Comparison of ENCODE assay signal across 29 mouse cellular contexts in genomic region chr4:116859711-116860110, GRCm38 (mm10). TPM values are rescaled to one million over a fixed set of nuclear protein-coding genes. Genes with fewer than 3 reads are reported as not detected.
A peak's percentile ranks its signal among the peaks of the same experiment; 100 is the strongest.
DNase-seq lines count a peak whose midpoint lies in the region; ATAC-seq and TF ChIP-seq lines count a peak whose summit lies in the region.
"Had no signal": no experiment of that assay in that cellular context is flagged by ENCODE, and none has a peak within 500 bp of the region (broad histone marks: within the 10 kb centered on the region; RNA-seq: fewer than 3 reads in every experiment).

No protein-coding gene starts in this region.

- TF ChIP-seq EP300 in liver, postnatal 0 days (IDR thresholded peaks at IDR 0.05; ENCODE audit: low read depth): no peak

- H3K4me2 ChIP-seq in liver, postnatal 0 days (ENCODE audit: low read depth, low read length): no peak overlapping the region
- H3K4me2 ChIP-seq: embryonic facial prominence, embryonic 12.5 days; heart, embryonic 13.5 days; limb, embryonic 12.5 days; liver, embryonic 11.5 days; midbrain, embryonic 13.5 days; stomach, embryonic 15.5 days had no signal

- no peak overlapping the region for H3K9ac ChIP-seq in liver, adult 2 months (ENCODE audit: low read depth, low read length)
- no peak overlapping the region for H3K9ac ChIP-seq in liver, postnatal 0 days (replicated peaks)
- H3K9ac ChIP-seq: embryonic facial prominence, embryonic 12.5 days; heart, embryonic 13.5 days; limb, embryonic 12.5 days; midbrain, embryonic 13.5 days; stomach, embryonic 15.5 days had no signal

- no peaks in the 10 kb centered on the region for H3K9me3 ChIP-seq in liver, postnatal 0 days (ENCODE audit: low read length)
- H3K9me3 ChIP-seq: embryonic facial prominence, embryonic 12.5 days; heart, embryonic 13.5 days; limb, embryonic 12.5 days; megakaryocyte, embryonic 14.5 days; midbrain, embryonic 13.5 days; stomach, embryonic 15.5 days had no signal

- H3K79me2 ChIP-seq in liver, adult 2 months (ENCODE audit: control insufficient read depth, insufficient read depth, low read length): no peaks in the 10 kb centered on the region

- peak; percentile 91 for DNase-seq in liver, adult 2 months (ENCODE audit: extremely low read depth, low read depth, low spot score)
- no peak for DNase-seq in liver, postnatal 0 days
- DNase-seq in kidney, adult 2 months: peak; percentile 90
- DNase-seq in kidney, postnatal 10 days: peak; percentile 44
- no peak for DNase-seq in testis, postnatal 10 days (ENCODE audit: low spot score)
- no peak for DNase-seq in thymus, adult 18-20 months
- DNase-seq: adrenal gland, postnatal 14 days; cerebellum, adult 11 months; cerebellum, adult 9-10 months; embryo, embryonic 11 days; gastrocnemius, adult 2 months; gastrocnemius, postnatal 36 days; heart, adult 2 months; heart, postnatal 10 days; layer of hippocampus, postnatal 36 days; lung, postnatal 4 days; thymus, postnatal 25 days had no signal

- TF ChIP-seq POLR2A in liver, adult 2 months (IDR thresholded peaks at IDR 0.05; ENCODE audit: extremely low read depth, insufficient read depth, low read length): no peak
- no peak for TF ChIP-seq POLR2A in kidney, adult 2 months (IDR thresholded peaks at IDR 0.05; ENCODE audit: low read depth, low read length)
- TF ChIP-seq POLR2A in small intestine, adult 2 months (IDR thresholded peaks at IDR 0.05; ENCODE audit: low read depth, low read length): no peak

- no peak for TF ChIP-seq CTCF in liver, adult 2 months (IDR thresholded peaks at IDR 0.05; ENCODE audit: low read depth, low read length)
- TF ChIP-seq CTCF in liver, postnatal 0 days (IDR thresholded peaks at IDR 0.05; ENCODE audit: low read depth): no peak
- TF ChIP-seq CTCF in kidney, adult 2 months (conservative IDR thresholded peaks at IDR 0.05; ENCODE audit: insufficient read depth, insufficient read length, low read depth, low read length): no peak
- TF ChIP-seq CTCF in small intestine, adult 2 months (IDR thresholded peaks at IDR 0.05; ENCODE audit: extremely low read depth, insufficient read length, insufficient replicate concordance, low read depth, low read length): no peak

- H3K4me1 ChIP-seq in liver, adult 2 months (ENCODE audit: control insufficient read depth, insufficient read depth, low read length): no peaks in the 10 kb centered on the region; the same call in 1 of the 2 replicates
- H3K4me1 ChIP-seq in liver, postnatal 0 days (ENCODE audit: insufficient read depth): no peaks in the 10 kb centered on the region
- H3K4me1 ChIP-seq in kidney, adult 2 months (ENCODE audit: control insufficient read depth, insufficient read depth, low read length): peaks cover 4% of the 10 kb centered on the region; the same call in 1 of the 2 replicates
- H3K4me1 ChIP-seq in small intestine, adult 2 months (ENCODE audit: control insufficient read depth, insufficient read depth, insufficient read length, low read length): peaks cover 6% of the 10 kb centered on the region
- H3K4me1 ChIP-seq: embryonic facial prominence, embryonic 12.5 days; heart, embryonic 13.5 days; limb, embryonic 12.5 days; stomach, embryonic 15.5 days had no signal

- WGBS in liver, adult 2 months: 14% methylated on average over 5 of the region's 5 CpGs
- WGBS in liver, postnatal 0 days (ENCODE audit: insufficient replicate concordance): 57% methylated on average over 5 of the region's 5 CpGs
- WGBS in kidney, adult 2 months: 29% methylated on average over 5 of the region's 5 CpGs
- WGBS in small intestine, adult 2 months: 19% methylated on average over 5 of the region's 5 CpGs

- H3K36me3 ChIP-seq in liver, adult 2 months (ENCODE audit: control insufficient read depth, insufficient read depth, low read length): no peaks in the 10 kb centered on the region
- H3K36me3 ChIP-seq in liver, postnatal 0 days (replicated peaks; ENCODE audit: insufficient read depth, low read length): no peaks in the 10 kb centered on the region
- no peaks in the 10 kb centered on the region for H3K36me3 ChIP-seq in kidney, adult 2 months (ENCODE audit: control insufficient read depth, insufficient read depth, low read length)
- no peaks in the 10 kb centered on the region for H3K36me3 ChIP-seq in small intestine, adult 2 months (ENCODE audit: control insufficient read depth, insufficient read depth, low read length)
- H3K36me3 ChIP-seq: embryonic facial prominence, embryonic 12.5 days; heart, embryonic 13.5 days; limb, embryonic 12.5 days; midbrain, embryonic 13.5 days; stomach, embryonic 15.5 days had no signal

- H3K27me3 ChIP-seq in liver, adult 2 months (ENCODE audit: control insufficient read depth, insufficient read depth, low read length): no peaks in the 10 kb centered on the region
- H3K27me3 ChIP-seq in liver, postnatal 0 days (ENCODE audit: insufficient read depth, low read length): no peaks in the 10 kb centered on the region
- H3K27me3 ChIP-seq in kidney, adult 2 months (replicated peaks; ENCODE audit: control insufficient read depth, insufficient read depth, low read length): no peaks in the 10 kb centered on the region
- no peaks in the 10 kb centered on the region; the same call in 1 of the 2 replicates for H3K27me3 ChIP-seq in small intestine, adult 2 months (ENCODE audit: control insufficient read depth, insufficient read depth, low read length)
- H3K27me3 ChIP-seq: embryonic facial prominence, embryonic 12.5 days; heart, embryonic 13.5 days; limb, embryonic 12.5 days; midbrain, embryonic 13.5 days; stomach, embryonic 15.5 days had no signal

- H3K27ac ChIP-seq in liver, adult 2 months (replicated peaks; ENCODE audit: insufficient read depth, low read depth, low read length): no peak overlapping the region
- no peak overlapping the region for H3K27ac ChIP-seq in liver, postnatal 0 days (ENCODE audit: low read depth)
- H3K27ac ChIP-seq in kidney, adult 2 months (ENCODE audit: insufficient read depth, low read depth, low read length): peak overlapping the region; percentile 45; the same call in 1 of the 2 replicates
- peak overlapping the region; percentile 92; the same call in 1 of the 2 replicates for H3K27ac ChIP-seq in small intestine, adult 2 months (ENCODE audit: insufficient read depth, low read depth, low read length)
- H3K27ac ChIP-seq: embryonic facial prominence, embryonic 12.5 days; gastrocnemius, adult 2 months; heart, adult 2 months; heart, embryonic 13.5 days; limb, embryonic 12.5 days; midbrain, embryonic 13.5 days; stomach, embryonic 15.5 days had no signal

- no peak overlapping the region for H3K4me3 ChIP-seq in liver, adult 2 months (ENCODE audit: insufficient read depth, low read depth, low read length)
- H3K4me3 ChIP-seq in liver, postnatal 0 days (ENCODE audit: low read depth, low read length): no peak overlapping the region
- no peak overlapping the region for H3K4me3 ChIP-seq in kidney, adult 2 months (ENCODE audit: insufficient read depth, low read depth, low read length)
- no peak overlapping the region for H3K4me3 ChIP-seq in small intestine, adult 2 months (ENCODE audit: low read depth, low read length)
- H3K4me3 ChIP-seq: embryonic facial prominence, embryonic 12.5 days; gastrocnemius, adult 2 months; heart, adult 2 months; heart, embryonic 13.5 days; limb, embryonic 12.5 days; megakaryocyte, embryonic 14.5 days; midbrain, embryonic 13.5 days; stomach, embryonic 15.5 days had no signal

- no peak; the same call in 1 of the 2 replicates for ATAC-seq in liver, postnatal 0 days
- ATAC-seq: CD4-positive, CD25-positive, alpha-beta regulatory T cell, adult 4 months; forebrain, embryonic 14.5 days; hindbrain, embryonic 16.5 days; midbrain, embryonic 13.5 days had no signal

RNA-seq across cellular contexts. Expression of gene Zswim5, which starts 17.5 kb away (rescaled TPM):
- total RNA-seq in liver, adult 2 months (2014; rRNA removed): 0.65 and 0.87 TPM in 2 replicates
- 1.1 and 1.2 TPM in 2 replicates for polyA plus RNA-seq in liver, adult 2 months (2012; rRNA removed)
- polyA plus RNA-seq in liver, postnatal 0 days (2015; fragmentation: Nextera tagmentation; extraction: Ambion mirVana): 0.06 TPM in 2 replicates
- 7.4 and 7.5 TPM in 2 replicates for polyA plus RNA-seq in kidney, adult 2 months (2012; rRNA removed)
- 8.1 and 14.7 TPM in 2 replicates for polyA plus RNA-seq in small intestine, adult 2 months (2012; rRNA removed)
- polyA plus RNA-seq: CD4-positive, CD25-positive, alpha-beta regulatory T cell, adult 4 months had no signal

RNA-seq across cellular contexts. Expression of gene Hpdl, which starts 38.2 kb away (rescaled TPM):
- total RNA-seq in liver, adult 2 months (2014; rRNA removed): 0.18 TPM in 1 of 2 replicates, not detected in the other
- 0.11 and 0.15 TPM in 2 replicates for polyA plus RNA-seq in liver, adult 2 months (2012; rRNA removed)
- polyA plus RNA-seq in liver, postnatal 0 days (2015; fragmentation: Nextera tagmentation; extraction: Ambion mirVana): 0.22 TPM in 1 of 2 replicates, not detected in the other
- 2.1 and 2.5 TPM in 2 replicates for polyA plus RNA-seq in kidney, adult 2 months (2012; rRNA removed)
- 4.3 and 7.3 TPM in 2 replicates for polyA plus RNA-seq in small intestine, adult 2 months (2012; rRNA removed)
- total RNA-seq: monocyte, adult 5-6 weeks had no signal

RNA-seq across cellular contexts. Expression of gene Mutyh, which starts 52.2 kb away (rescaled TPM):
- total RNA-seq in liver, adult 2 months (2014; rRNA removed): 0.28 and 1.5 TPM in 2 replicates
- polyA plus RNA-seq in liver, adult 2 months (2012; rRNA removed): 0.29 and 1.2 TPM in 2 replicates
- 1.4 and 1.7 TPM in 2 replicates for polyA plus RNA-seq in liver, postnatal 0 days (2015; fragmentation: Nextera tagmentation; extraction: Ambion mirVana)
- polyA plus RNA-seq in kidney, adult 2 months (2012; rRNA removed): 2.7 and 2.9 TPM in 2 replicates
- polyA plus RNA-seq in small intestine, adult 2 months (2012; rRNA removed): 2.2 and 3.4 TPM in 2 replicates

RNA-seq across cellular contexts. Expression of gene Toe1, which starts 52.3 kb away (rescaled TPM):
- total RNA-seq in liver, adult 2 months (2014; rRNA removed): 11.4 and 11.7 TPM in 2 replicates
- 8.1 and 10.9 TPM in 2 replicates for polyA plus RNA-seq in liver, adult 2 months (2012; rRNA removed)
- 9.2 and 9.3 TPM in 2 replicates for polyA plus RNA-seq in liver, postnatal 0 days (2015; fragmentation: Nextera tagmentation; extraction: Ambion mirVana)
- polyA plus RNA-seq in kidney, adult 2 months (2012; rRNA removed): 19.2 and 19.6 TPM in 2 replicates
- polyA plus RNA-seq in small intestine, adult 2 months (2012; rRNA removed): 8.5 and 11.6 TPM in 2 replicates

Comparison
In these comparisons a context has a peak if more than half of its experiments do, and no peak if none do; other contexts are left out.
1. DNase-seq: peak in liver, adult 2 months (single experiment), kidney, adult 2 months (single experiment) and kidney, postnatal 10 days (single experiment); none in liver, postnatal 0 days (single experiment), testis, postnatal 10 days (single experiment) and thymus, adult 18-20 months (0 of 2).
2. H3K27ac ChIP-seq: peak in kidney, adult 2 months (single experiment) and small intestine, adult 2 months (single experiment); none in liver, adult 2 months (single experiment) and liver, postnatal 0 days (single experiment).